Mouse (Mus musculus) heart, postnatal 0 days (tissue): ENCODE measurements around the gene Il1rapl2.

Experiments used
- CTCF ChIP-seq: IDR thresholded peaks from 2 replicates; pipeline ENCODE4 v1.5.1; 2016; ENCODE audit warnings: antibody characterized with exemption, control low read depth, low read depth
- EP300 ChIP-seq: IDR thresholded peaks from 2 replicates; pipeline ENCODE4 v1.6.1; 2016; ENCODE audit warnings: antibody characterized with exemption, low read depth

GRCm38 (mm10) chrX:138478488-138478887 lies 908.1 kb downstream of the Il1rapl2 start:
- TF ChIP-seq CTCF (no peak), EP300 (no peak)
